Mouse (Mus musculus): Measurements from ENCODE around the gene Dock7. TPM values are rescaled to one million over a fixed set of nuclear protein-coding genes. Genes with fewer than 3 reads are reported as not detected.
"Not testable (repeated sequence)": the region's sequence is repeated elsewhere in the genome, so short reads cannot be mapped to it uniquely, and the experiment has no call there.

Gene Dock7
- polyA plus RNA-seq, 1 experiment from 2014 or later, result 84.5 TPM

DNA sequence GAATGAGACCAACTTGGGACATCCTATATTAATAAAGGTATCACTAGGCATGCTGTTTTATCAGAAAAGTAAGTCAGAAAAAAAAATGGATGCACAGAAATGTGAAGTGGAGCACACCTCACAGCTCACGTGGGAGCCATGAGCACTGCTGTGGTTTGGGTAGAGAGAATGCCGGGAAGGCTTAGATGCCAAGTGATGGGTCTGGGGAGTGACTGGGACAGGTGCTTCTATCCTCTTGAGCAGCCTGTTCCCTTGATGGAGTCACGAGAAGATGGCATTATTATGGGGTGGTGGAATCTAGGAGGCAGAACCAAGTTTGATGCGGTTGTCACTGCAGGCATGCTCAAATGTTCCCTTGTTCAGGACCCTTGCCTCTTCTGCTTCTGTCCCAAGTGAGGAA, 109.7 kb downstream of the Dock7 start:
- WGBS, result 93% methylated on average over 4 of the region's 4 CpGs

GRCm38 (mm10) chr4:99006319-99006718, 114.4 kb downstream of the Dock7 start:
- no peak for ATAC-seq (ENCODE audit: low FRiP score, low TSS enrichment)
- no peak overlapping the region for H3K9ac ChIP-seq (ENCODE audit: low read depth, low read length)
- H3K36me3 ChIP-seq (ENCODE audit: control insufficient read depth, insufficient read depth, low read length), result peaks cover 46% of the 10 kb centered on the region
- no peak overlapping the region for H3K4me3 ChIP-seq (ENCODE audit: low read length)
- H3K9me3 ChIP-seq (ENCODE audit: control insufficient read depth, low read length), result no peaks in the 10 kb centered on the region
- H3K4me1 ChIP-seq (ENCODE audit: control insufficient read depth, insufficient read depth, low read length), result no peaks in the 10 kb centered on the region
- WGBS, result 74% methylated on average over 2 of the region's 2 CpGs
- H3K4me2 ChIP-seq (replicated peaks; ENCODE audit: low read depth, low read length), result no peak overlapping the region
- no peak overlapping the region for H3K27ac ChIP-seq (ENCODE audit: low read depth, low read length)
- no peaks in the 10 kb centered on the region for H3K27me3 ChIP-seq (ENCODE audit: control insufficient read depth, insufficient read depth, low read length)

More for the DNA sequence above, 109.7 kb downstream of the Dock7 start:
- no peak overlapping the region for H3K27ac ChIP-seq (ENCODE audit: low read depth, low read length)
- H3K4me2 ChIP-seq (replicated peaks; ENCODE audit: low read depth, low read length), result no peak overlapping the region
- H3K4me1 ChIP-seq (ENCODE audit: control insufficient read depth, insufficient read depth, low read length), result no peaks in the 10 kb centered on the region
- ATAC-seq (ENCODE audit: low FRiP score, low TSS enrichment), result no peak
- no peak overlapping the region for H3K4me3 ChIP-seq (ENCODE audit: low read length)
- no peak overlapping the region for H3K9ac ChIP-seq (ENCODE audit: low read depth, low read length)
- H3K36me3 ChIP-seq (ENCODE audit: control insufficient read depth, insufficient read depth, low read length), result peaks cover 44% of the 10 kb centered on the region
- H3K27me3 ChIP-seq (ENCODE audit: control insufficient read depth, insufficient read depth, low read length), result no peaks in the 10 kb centered on the region
- H3K9me3 ChIP-seq (ENCODE audit: control insufficient read depth, low read length), result no peaks in the 10 kb centered on the region

GRCm38 (mm10) chr4:99005574-99005973, 115.1 kb downstream of the Dock7 start:
- H3K27me3 ChIP-seq (ENCODE audit: control insufficient read depth, insufficient read depth, low read length), result no peaks in the 10 kb centered on the region
- WGBS, result 90% methylated on average over 2 of the region's 2 CpGs
- peaks cover 40% of the 10 kb centered on the region for H3K36me3 ChIP-seq (ENCODE audit: control insufficient read depth, insufficient read depth, low read length)
- H3K4me2 ChIP-seq (replicated peaks; ENCODE audit: low read depth, low read length), result no peak overlapping the region
- ATAC-seq (ENCODE audit: low FRiP score, low TSS enrichment), result no peak
- H3K4me3 ChIP-seq (ENCODE audit: low read length), result no peak overlapping the region
- H3K4me1 ChIP-seq (ENCODE audit: control insufficient read depth, insufficient read depth, low read length), result no peaks in the 10 kb centered on the region
- no peaks in the 10 kb centered on the region for H3K9me3 ChIP-seq (ENCODE audit: control insufficient read depth, low read length)
- H3K27ac ChIP-seq (ENCODE audit: low read depth, low read length), result no peak overlapping the region
- H3K9ac ChIP-seq (ENCODE audit: low read depth, low read length), result no peak overlapping the region

GRCm38 (mm10) chr4:98993491-98993890, 127.2 kb downstream of the Dock7 start:
- H3K4me3 ChIP-seq (ENCODE audit: low read length), result no peak overlapping the region
- no peak overlapping the region for H3K4me2 ChIP-seq (replicated peaks; ENCODE audit: low read depth, low read length)
- no peaks in the 10 kb centered on the region for H3K27me3 ChIP-seq (ENCODE audit: control insufficient read depth, insufficient read depth, low read length)
- H3K36me3 ChIP-seq (ENCODE audit: control insufficient read depth, insufficient read depth, low read length), result peaks cover 33% of the 10 kb centered on the region
- WGBS, result 78% methylated on average over 4 of the region's 4 CpGs
- no peak for ATAC-seq (ENCODE audit: low FRiP score, low TSS enrichment)
- no peak overlapping the region for H3K9ac ChIP-seq (ENCODE audit: low read depth, low read length)
- no peaks in the 10 kb centered on the region for H3K9me3 ChIP-seq (ENCODE audit: control insufficient read depth, low read length)
- H3K27ac ChIP-seq (ENCODE audit: low read depth, low read length), result no peak overlapping the region
- H3K4me1 ChIP-seq (ENCODE audit: control insufficient read depth, insufficient read depth, low read length), result no peaks in the 10 kb centered on the region

GRCm38 (mm10) chr4:98984701-98985100, 136.0 kb downstream of the Dock7 start:
- no peaks in the 10 kb centered on the region for H3K27me3 ChIP-seq (ENCODE audit: control insufficient read depth, insufficient read depth, low read length)
- H3K27ac ChIP-seq (ENCODE audit: low read depth, low read length), result no peak overlapping the region
- no peak overlapping the region for H3K4me3 ChIP-seq (ENCODE audit: low read length)
- no peak for ATAC-seq (ENCODE audit: low FRiP score, low TSS enrichment)
- H3K4me1 ChIP-seq (ENCODE audit: control insufficient read depth, insufficient read depth, low read length), result no peaks in the 10 kb centered on the region
- peaks cover 33% of the 10 kb centered on the region; the same call in 1 of the 2 replicates for H3K36me3 ChIP-seq (ENCODE audit: control insufficient read depth, insufficient read depth, low read length)
- WGBS, result 94% methylated on average over 8 of the region's 8 CpGs
- H3K9me3 ChIP-seq (ENCODE audit: control insufficient read depth, low read length), result no peaks in the 10 kb centered on the region
- H3K9ac ChIP-seq (ENCODE audit: low read depth, low read length), result no peak overlapping the region
- H3K4me2 ChIP-seq (replicated peaks; ENCODE audit: low read depth, low read length), result no peak overlapping the region

DNA sequence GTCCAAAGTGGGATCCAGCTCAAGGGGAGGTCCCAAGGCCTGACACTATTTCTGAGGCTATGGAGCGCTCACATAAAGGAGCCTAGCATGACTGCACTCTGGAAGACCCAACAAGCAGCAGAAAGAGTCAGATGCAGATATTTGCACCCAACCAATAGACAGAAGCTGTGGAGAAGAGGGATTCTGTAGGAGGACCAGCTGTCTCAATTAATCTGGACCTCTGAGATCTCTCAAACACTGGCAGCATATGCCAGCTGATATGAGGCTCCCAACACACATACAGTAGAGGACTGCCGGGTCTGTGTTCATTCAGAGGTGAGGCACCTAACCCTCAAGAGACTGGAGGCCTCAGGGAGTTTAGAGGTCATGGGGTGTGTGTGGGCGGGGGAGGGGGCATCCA, 140.7 kb downstream of the Dock7 start:
- peaks cover 28% of the 10 kb centered on the region; the same call in 1 of the 2 replicates for H3K36me3 ChIP-seq (ENCODE audit: control insufficient read depth, insufficient read depth, low read length)
- ATAC-seq (ENCODE audit: low FRiP score, low TSS enrichment); H3K4me2 ChIP-seq (replicated peaks; ENCODE audit: low read depth, low read length); H3K9me3 ChIP-seq (ENCODE audit: control insufficient read depth, low read length); H3K4me3 ChIP-seq (ENCODE audit: low read length); H3K9ac ChIP-seq (ENCODE audit: low read depth, low read length); H3K4me1 ChIP-seq (ENCODE audit: control insufficient read depth, insufficient read depth, low read length); H3K27ac ChIP-seq (ENCODE audit: low read depth, low read length); H3K27me3 ChIP-seq (ENCODE audit: control insufficient read depth, insufficient read depth, low read length): not testable (repeated sequence)
- WGBS, result 87% methylated on average over 3 of the region's 3 CpGs

DNA sequence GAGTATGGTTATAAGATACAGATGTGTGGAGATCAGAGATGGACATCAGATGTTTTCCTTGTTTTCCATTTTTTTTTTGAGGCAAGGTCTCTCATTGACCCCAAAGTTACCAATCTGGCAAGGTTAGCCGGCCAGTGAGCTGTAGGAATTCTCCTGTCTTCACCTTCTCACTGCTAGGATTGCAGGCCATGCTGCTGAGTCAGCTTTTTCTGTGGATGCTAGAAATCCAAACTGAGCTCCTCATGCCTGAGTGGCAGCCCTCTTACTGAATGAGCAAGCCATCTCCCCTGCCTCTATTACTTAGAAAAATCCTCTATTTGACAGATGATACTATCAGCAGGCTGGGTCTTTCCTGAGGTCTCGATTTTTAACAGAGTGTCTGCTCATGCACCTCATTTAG, 142.0 kb downstream of the Dock7 start:
- Histone ChIP-seq H3K27me3 (ENCODE audit: control insufficient read depth, insufficient read depth, low read length) (no peaks in the 10 kb centered on the region), H3K36me3 (ENCODE audit: control insufficient read depth, insufficient read depth, low read length) (peaks cover 25% of the 10 kb centered on the region; the same call in 1 of the 2 replicates), H3K9me3 (ENCODE audit: control insufficient read depth, low read length) (no peaks in the 10 kb centered on the region), H3K9ac (ENCODE audit: low read depth, low read length) (no peak overlapping the region), H3K4me3 (ENCODE audit: low read length) (no peak overlapping the region), H3K4me1 (ENCODE audit: control insufficient read depth, insufficient read depth, low read length) (no peaks in the 10 kb centered on the region), H3K4me2 (replicated peaks; ENCODE audit: low read depth, low read length) (no peak overlapping the region), H3K27ac (ENCODE audit: low read depth, low read length) (no peak overlapping the region)
- 86% methylated on average over 2 of the region's 2 CpGs for WGBS
- ATAC-seq (ENCODE audit: low FRiP score, low TSS enrichment), result no peak

GRCm38 (mm10) chr4:98978288-98978687, 142.4 kb downstream of the Dock7 start:
- H3K4me2 ChIP-seq (replicated peaks; ENCODE audit: low read depth, low read length); H3K4me1 ChIP-seq (ENCODE audit: control insufficient read depth, insufficient read depth, low read length); H3K9me3 ChIP-seq (ENCODE audit: control insufficient read depth, low read length); H3K27ac ChIP-seq (ENCODE audit: low read depth, low read length); H3K9ac ChIP-seq (ENCODE audit: low read depth, low read length); ATAC-seq (ENCODE audit: low FRiP score, low TSS enrichment); H3K27me3 ChIP-seq (ENCODE audit: control insufficient read depth, insufficient read depth, low read length); H3K4me3 ChIP-seq (ENCODE audit: low read length): not testable (repeated sequence)
- WGBS, result 93% methylated on average over 2 of the region's 2 CpGs
- H3K36me3 ChIP-seq (ENCODE audit: control insufficient read depth, insufficient read depth, low read length), result peaks cover 26% of the 10 kb centered on the region

- Histone ChIP-seq H3K4me2 (replicated peaks; ENCODE audit: low read depth, low read length) (no peak overlapping the region), H3K9ac (ENCODE audit: low read depth, low read length) (no peak overlapping the region), H3K4me1 (ENCODE audit: control insufficient read depth, insufficient read depth, low read length) (no peaks in the 10 kb centered on the region), H3K27ac (ENCODE audit: low read depth, low read length) (no peak overlapping the region), H3K9me3 (ENCODE audit: control insufficient read depth, low read length) (no peaks in the 10 kb centered on the region), H3K36me3 (ENCODE audit: control insufficient read depth, insufficient read depth, low read length) (peaks cover 47% of the 10 kb centered on the region), H3K27me3 (ENCODE audit: control insufficient read depth, insufficient read depth, low read length) (no peaks in the 10 kb centered on the region), H3K4me3 (ENCODE audit: low read length) (no peak overlapping the region)
- WGBS, result 66% methylated on average over 8 of the region's 8 CpGs
- no peak for ATAC-seq (ENCODE audit: low FRiP score, low TSS enrichment)
These were observed 145.0 kb downstream of the Dock7 start for GRCm38 (mm10) chr4:98975741-98976140.
